Mouse (Mus musculus) neural tube, embryonic 11.5 days (tissue): ENCODE data around the gene H2-M10.3. TPM values are rescaled to one million over a fixed set of nuclear protein-coding genes. Genes with fewer than 3 reads are reported as not detected.

Source experiments
- ATAC-seq: fragments of 200-750 bp; cut with Nextera tagmentation; 2 replicates; pipeline ENCODE4 v1.8.0; 2017; ENCODE audit warnings: moderate number of reproducible peaks, mild to moderate bottlenecking, moderate TSS enrichment, moderate library complexity; ENCODE audit not compliant: insufficient read depth, low FRiP score, low TSS enrichment
- DNase-seq: peaks from one replicate; pipeline ENCODE4 v3.0.0-alpha.2; 2015; ENCODE audit warnings: low spot score
- H3K27ac ChIP-seq: fragments of 300-500 bp; sonication (generic); 2 replicates; pipeline ENCODE4 v1.5.1; 2014; ENCODE audit warnings: low read depth, mild to moderate bottlenecking, low read length
- H3K27me3 ChIP-seq: fragments of 300-500 bp; sonication (generic); 2 replicates; pipeline ENCODE4 v1.6.1; 2014; ENCODE audit warnings: mild to moderate bottlenecking, low read length, mixed read lengths; ENCODE audit not compliant: control insufficient read depth, insufficient read depth
- H3K36me3 ChIP-seq: fragments of 300-500 bp; sonication (generic); 2 replicates; pipeline ENCODE4 v1.6.1; 2014; ENCODE audit warnings: mild to moderate bottlenecking, low read length, moderate library complexity, mixed read lengths; ENCODE audit not compliant: control insufficient read depth, insufficient read depth
- H3K4me1 ChIP-seq: fragments of 300-500 bp; sonication (generic); 2 replicates; pipeline ENCODE4 v1.6.1; 2014; ENCODE audit warnings: low read length, mixed read lengths; ENCODE audit not compliant: control insufficient read depth, insufficient read depth
- H3K4me2 ChIP-seq: fragments of 300-500 bp; sonication (generic); 2 replicates; pipeline ENCODE4 v1.6.1; 2014; ENCODE audit warnings: low read depth, mild to moderate bottlenecking, moderate library complexity
- H3K4me3 ChIP-seq: fragments of 300-500 bp; sonication (generic); 2 replicates; pipeline ENCODE4 v1.5.1; 2014; ENCODE audit warnings: low read depth, low read length
- H3K9ac ChIP-seq: fragments of 300-500 bp; sonication (generic); 2 replicates; pipeline ENCODE4 v1.6.1; 2014; ENCODE audit warnings: mild to moderate bottlenecking, low read length
- H3K9me3 ChIP-seq: fragments of 300-500 bp; sonication (generic); 2 replicates; pipeline ENCODE4 v1.6.1; 2016; ENCODE audit warnings: low read length; ENCODE audit not compliant: control insufficient read depth
- WGBS: fragments of 180-500 bp; shearing (Covaris S2); extraction: QIAGEN DNeasy Blood & Tissue Kit; methylation state at CpG from one replicate; pipeline ENCODE4 v1.1.7; 2014; 5-methylcytosine and 5-hydroxymethylcytosine counted together
- polyA plus RNA-seq: library from polyadenylated mRNA; unstranded; fragments of >200 nt; fragmentation: Nextera tagmentation; extraction: Ambion mirVana; gene quantifications from 2 replicates; pipeline ENCODE4 v1.2.1, GENCODE M21; 2014

H2-M10.3 gene
- polyA plus RNA-seq, 1 experiment from 2014 or later: not detected

GRCm38 (mm10) chr17:36326055-36326454 lies 42.2 kb downstream of the H2-M10.3 start, which contains the start of gene H2-M10.1:
H2-M10.1 (minus strand) TSS chr17:36326155.
- ATAC-seq: no peak
- Histone ChIP-seq H3K4me2 (no peak within 1 kb of the TSS), H3K4me1 (no peaks in the 10 kb centered on the region), H3K4me3 (no peak within 1 kb of the TSS), H3K27me3 (no peaks in the 10 kb centered on the region), H3K9ac (no peak within 1 kb of the TSS), H3K36me3 (no peaks in the 10 kb centered on the region), H3K9me3 (no peaks in the 10 kb centered on the region), H3K27ac (no peak within 1 kb of the TSS)
- WGBS: 89% methylated on average over 4 of the region's 4 CpGs
- no peak for DNase-seq

GRCm38 (mm10) chr17:36315689-36316253 lies 52.4 kb downstream of the H2-M10.3 start:
- no peak overlapping the region for H3K27ac ChIP-seq
- DNase-seq: no peak
- 25% methylated on average over 5 of the region's 5 CpGs for WGBS
- peak overlapping the region; percentile 70 for H3K4me2 ChIP-seq
- H3K4me3 ChIP-seq: peak overlapping the region; percentile 53
- no peaks in the 10 kb centered on the region for H3K4me1 ChIP-seq
- H3K36me3 ChIP-seq: no peaks in the 10 kb centered on the region
- 0 out of 2 replicates have a peak, but pooled peaks have one; percentile 4 for ATAC-seq
- H3K27me3 ChIP-seq: no peaks in the 10 kb centered on the region
- H3K9ac ChIP-seq: peak overlapping the region; percentile 61
- H3K9me3 ChIP-seq: no peaks in the 10 kb centered on the region

GRCm38 (mm10) chr17:36315041-36315688 lies 53.1 kb downstream of the H2-M10.3 start:
- ATAC-seq (peak; percentile 60), DNase-seq (peak; percentile 54)
- Histone ChIP-seq H3K36me3 (no peaks in the 10 kb centered on the region), H3K27ac (peak overlapping the region; percentile 50; the same call in 1 of the 2 replicates), H3K4me2 (peak overlapping the region; percentile 70), H3K9ac (peak overlapping the region; percentile 61), H3K9me3 (no peaks in the 10 kb centered on the region), H3K4me3 (peak overlapping the region; percentile 53), H3K4me1 (no peaks in the 10 kb centered on the region), H3K27me3 (no peaks in the 10 kb centered on the region)
- WGBS: under 1% methylated on average over 19 of the region's 19 CpGs

Other genes with a start within 250 kb of the H2-M10.3 start
- not detected in 2 replicates for gene Gm19684, start 246.7 kb downstream of the H2-M10.3 start, polyA plus RNA-seq
- not detected in 2 replicates for gene Gm7030, start 239.0 kb downstream of the H2-M10.3 start, polyA plus RNA-seq
- gene Gm8909, start 199.9 kb downstream of the H2-M10.3 start, polyA plus RNA-seq: not detected in 2 replicates
- gene H2-T3, start 178.1 kb downstream of the H2-M10.3 start, polyA plus RNA-seq: not detected in 2 replicates
- gene Rpp21, start 110.3 kb downstream of the H2-M10.3 start, polyA plus RNA-seq: 86.5 and 87.2 TPM in 2 replicates
- gene Trim39, start 96.2 kb downstream of the H2-M10.3 start, polyA plus RNA-seq: 18.0 and 19.8 TPM in 2 replicates
- gene H2-M10.2, start 81.9 kb downstream of the H2-M10.3 start, polyA plus RNA-seq: not detected in 2 replicates
- gene H2-M10.1, start 42.3 kb downstream of the H2-M10.3 start, polyA plus RNA-seq: not detected in 2 replicates
- gene H2-M10.4, start 93.9 kb upstream of the H2-M10.3 start, polyA plus RNA-seq: not detected in 2 replicates
- gene H2-M11, start 178.7 kb upstream of the H2-M10.3 start, polyA plus RNA-seq: not detected in 2 replicates